Mouse (Mus musculus): ENCODE results near the gene Rcsd1.

DNA sequence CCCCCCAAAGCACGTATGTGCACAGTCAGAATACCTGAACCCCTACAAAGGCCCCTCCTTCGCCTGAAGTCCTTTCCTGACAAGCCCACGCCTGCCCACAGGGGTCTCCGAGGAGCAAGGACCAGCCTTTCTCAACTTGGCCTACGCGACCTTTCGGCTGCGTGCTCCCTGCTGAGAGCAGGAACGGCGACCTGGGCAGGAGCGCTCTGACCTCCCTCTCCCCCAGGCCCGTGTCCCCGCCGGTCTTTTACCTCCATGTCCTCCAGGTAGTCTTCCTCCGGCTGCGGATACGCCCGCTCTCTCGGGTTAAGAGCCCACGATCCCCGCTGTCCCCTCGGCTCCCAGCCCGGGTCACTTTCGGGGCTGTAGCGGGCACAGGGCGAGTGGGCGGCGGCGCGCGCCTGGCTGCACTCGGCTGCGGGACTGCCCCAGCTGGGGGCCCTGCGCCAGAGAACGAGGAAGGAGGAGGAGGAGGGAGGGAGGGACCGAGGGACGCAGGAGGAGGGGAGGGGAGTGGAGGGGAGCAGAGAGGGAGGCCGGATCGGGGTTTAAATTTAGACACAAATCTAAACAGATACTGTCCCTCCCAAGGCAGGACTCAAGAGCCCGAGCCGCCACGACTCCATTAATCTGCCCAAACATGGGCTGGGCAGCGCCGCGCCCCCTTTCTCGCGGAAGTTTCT lies 1.8 kb downstream of the Rcsd1 start:
- no peak for TF ChIP-seq POLR2A (IDR thresholded peaks at IDR 0.05; ENCODE audit: insufficient read length, low read depth)
- TF ChIP-seq SRF (IDR thresholded peaks at IDR 0.05; ENCODE audit: control insufficient read depth, insufficient read length, low read depth) = no peak
- TF ChIP-seq POLR2AphosphoS2 (IDR thresholded peaks at IDR 0.05; ENCODE audit: insufficient read length, low read depth) = no peak
- no peak for TF ChIP-seq MAX (IDR thresholded peaks at IDR 0.05; ENCODE audit: low read depth)
- no peak for TF ChIP-seq E2F4 (IDR thresholded peaks at IDR 0.05; ENCODE audit: insufficient read depth)

Measured in myocyte (in vitro differentiated cells).